Mouse (Mus musculus): Measurements from ENCODE around the gene Ero1lb.

GRCm38 (mm10) chr13:12543880-12544568 lies 21.6 kb upstream of the Ero1lb start:
- TF ChIP-seq POLR2A (IDR thresholded peaks at IDR 0.05; ENCODE audit: low read depth, low read length), result no peak
- no peak for TF ChIP-seq MXI1 (IDR thresholded peaks at IDR 0.05; ENCODE audit: low read depth, low read length)
- TF ChIP-seq RCOR1 (conservative IDR thresholded peaks at IDR 0.05; ENCODE audit: low read depth, low read length), result no peak
- no peak for TF ChIP-seq MYC (IDR thresholded peaks at IDR 0.05; ENCODE audit: low read depth, low read length)
- TF ChIP-seq CTCF (conservative IDR thresholded peaks at IDR 0.05 in 1 of 2, IDR thresholded peaks at IDR 0.05 in 1 of 2; ENCODE audit: low read depth in 2 of 2, low read length in 2 of 2), result no peak
